Mouse (Mus musculus): ENCODE data around the gene Arhgap30. TPM values are rescaled to one million over a fixed set of nuclear protein-coding genes. Genes with fewer than 3 reads are reported as not detected.

Gene Arhgap30
- total RNA-seq, 2 experiments from 2014 or later, result 1.7 to 2.3 TPM

Other genes with a start within 250 kb of the Arhgap30 start
- gene Sdhc, start 238.4 kb upstream of the Arhgap30 start, total RNA-seq (2021), result 100 to 1,000 TPM; 568 to 707 TPM
- gene Mpz, start 238.2 kb upstream of the Arhgap30 start, total RNA-seq (2021), result 100 to 1,000 TPM; 478 to 752 TPM
- gene Pcp4l1, start 192.7 kb upstream of the Arhgap30 start, total RNA-seq (2021), result 10 to 100 TPM; 11.6 to 11.8 TPM
- gene Nr1i3, start 175.0 kb upstream of the Arhgap30 start, total RNA-seq (2021), result not detected
- 10 to 100 TPM; 42.2 to 44.7 TPM for gene Tomm40l, start 166.4 kb upstream of the Arhgap30 start, total RNA-seq (2021)
- 1 to 10 TPM in 1 of 2 experiments, not detected in 1; 4.2 TPM for gene Apoa2, start 163.9 kb upstream of the Arhgap30 start, total RNA-seq (2021)
- gene Fcer1g, start 154.6 kb upstream of the Arhgap30 start, total RNA-seq (2021), result 10 to 100 TPM; 10.4 to 13.3 TPM
- gene Adamts4, start 138.5 kb upstream of the Arhgap30 start, total RNA-seq (2021), result 1 to 10 TPM; 3.9 to 8.0 TPM
- 100 to 1,000 TPM; 468 to 578 TPM for gene Ndufs2, start 137.6 kb upstream of the Arhgap30 start, total RNA-seq (2021)
- gene B4galt3, start 118.6 kb upstream of the Arhgap30 start, total RNA-seq (2021), result 10 to 100 TPM; 11.0 to 17.6 TPM
- 10 to 100 TPM; 11.6 to 15.1 TPM for gene Ppox, start 107.8 kb upstream of the Arhgap30 start, total RNA-seq (2021)
- gene Usp21, start 101.0 kb upstream of the Arhgap30 start, total RNA-seq (2021), result 10 to 100 TPM; 15.3 to 19.7 TPM
- 10 to 100 TPM; 81.8 to 87.9 TPM for gene Ufc1, start 93.9 kb upstream of the Arhgap30 start, total RNA-seq (2021)
- 10 to 100 TPM; 30.3 to 31.2 TPM for gene Dedd, start 59.8 kb upstream of the Arhgap30 start, total RNA-seq (2021)
- 10 to 100 TPM; 20.1 to 22.5 TPM for gene Nit1, start 43.3 kb upstream of the Arhgap30 start, total RNA-seq (2021)
- 100 to 1,000 TPM; 104 to 113 TPM for gene Pfdn2, start 43.3 kb upstream of the Arhgap30 start, total RNA-seq (2021)
- under 1 TPM; 0.31 to 0.61 TPM for gene Klhdc9, start 28.2 kb upstream of the Arhgap30 start, total RNA-seq (2021)
- gene Nectin4, start 18.9 kb upstream of the Arhgap30 start, total RNA-seq (2021), result under 1 TPM; 0.07 to 0.20 TPM
- 10 to 100 TPM; 31.5 to 32.4 TPM for gene Usf1, start 22.4 kb downstream of the Arhgap30 start, total RNA-seq (2021)
- under 1 TPM; 0.82 to 0.90 TPM for gene Tstd1, start 29.9 kb downstream of the Arhgap30 start, total RNA-seq (2021)
- gene F11r, start 48.6 kb downstream of the Arhgap30 start, total RNA-seq (2021), result 10 to 100 TPM; 13.9 to 15.0 TPM
- gene Alyref2, start 114.5 kb downstream of the Arhgap30 start, total RNA-seq (2021), result 1 to 10 TPM; 2.8 to 3.3 TPM
- gene Itln1, start 146.3 kb downstream of the Arhgap30 start, total RNA-seq (2021), result not detected
- gene Cd244a, start 170.2 kb downstream of the Arhgap30 start, total RNA-seq (2021), result under 1 TPM in 1 of 2 experiments, not detected in 1; 0.34 TPM
- under 1 TPM; 0.23 to 0.50 TPM for gene Ly9, start 218.5 kb downstream of the Arhgap30 start, total RNA-seq (2021)